Mouse (Mus musculus) ES-Bruce4 (cell line): Measurements from ENCODE around the gene Pias1.

Source experiments
- CTCF ChIP-seq: IDR thresholded peaks from one replicate; pipeline ENCODE4 v1.8.1; 2011; ENCODE audit warnings: low read depth, low read length
- EP300 ChIP-seq: IDR thresholded peaks from 2 replicates; pipeline ENCODE4 v1.6.1; 2011; ENCODE audit warnings: low read depth, low read length; ENCODE audit not compliant: insufficient read depth
- POLR2A ChIP-seq: IDR thresholded peaks from one replicate; pipeline ENCODE4 v1.8.1; 2011; ENCODE audit warnings: low read length; ENCODE audit not compliant: insufficient read depth

DNA sequence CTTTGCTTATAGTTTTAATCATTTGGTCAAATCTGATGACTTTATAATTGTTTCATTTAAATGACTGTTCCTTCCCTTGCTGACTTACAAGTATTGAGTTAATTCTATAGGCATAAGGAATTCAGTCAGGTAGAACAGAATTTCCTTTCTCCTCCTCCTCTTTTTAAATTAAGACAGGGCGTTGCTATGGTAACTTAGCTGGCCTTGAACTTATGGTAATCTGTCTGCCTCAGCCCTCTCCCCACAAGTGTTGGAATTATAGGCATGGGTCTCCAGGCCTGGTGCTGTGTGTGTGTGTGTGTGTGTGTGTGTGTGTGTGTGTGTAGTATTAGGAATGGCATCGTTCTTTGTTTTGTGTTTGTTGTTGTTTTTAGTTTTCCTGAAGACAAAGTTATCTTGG is 86.0 kb downstream of the Pias1 start:
- no peak for TF ChIP-seq CTCF
- no peak for TF ChIP-seq POLR2A
- TF ChIP-seq EP300, result no peak
